Mouse (Mus musculus): ENCODE measurements around the gene Dazl.
"Not testable (repeated sequence)": the region's sequence is repeated elsewhere in the genome, so short reads cannot be mapped to it uniquely, and the experiment has no call there.

Gene Dazl

GRCm38 (mm10) chr17:50291485-50292200, 1.8 kb downstream of the Dazl start:
- DNase-seq (ENCODE audit: low spot score in 2 of 2), result no peak

DNA sequence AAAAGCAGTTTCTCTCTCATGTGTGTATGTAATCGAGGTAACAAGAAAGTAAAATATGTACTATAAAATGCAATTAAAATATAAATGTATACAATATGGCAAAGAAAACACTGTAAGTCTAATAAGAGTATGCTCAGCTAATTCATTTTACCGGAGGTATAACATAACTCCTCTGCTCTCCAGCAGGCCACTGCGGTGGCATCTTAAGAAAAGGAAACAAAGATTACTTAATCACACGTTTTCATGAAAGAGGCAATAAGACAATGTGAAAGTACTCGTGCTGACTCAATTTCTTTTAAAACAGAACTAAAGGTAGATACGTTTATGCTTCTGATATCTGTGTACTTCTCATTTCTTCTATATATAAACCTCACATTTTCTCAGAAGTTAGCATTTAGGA, 8.6 kb downstream of the Dazl start:
- DNase-seq (ENCODE audit: low spot score in 2 of 2), result no peak

GRCm38 (mm10) chr17:50261615-50262014, 31.8 kb downstream of the Dazl start:
- not testable (repeated sequence) for DNase-seq (ENCODE audit: low spot score in 2 of 2)

- no peak for DNase-seq (ENCODE audit: low spot score in 2 of 2)
Observed at GRCm38 (mm10) chr17:50260856-50261255, 32.6 kb downstream of the Dazl start.

DNA sequence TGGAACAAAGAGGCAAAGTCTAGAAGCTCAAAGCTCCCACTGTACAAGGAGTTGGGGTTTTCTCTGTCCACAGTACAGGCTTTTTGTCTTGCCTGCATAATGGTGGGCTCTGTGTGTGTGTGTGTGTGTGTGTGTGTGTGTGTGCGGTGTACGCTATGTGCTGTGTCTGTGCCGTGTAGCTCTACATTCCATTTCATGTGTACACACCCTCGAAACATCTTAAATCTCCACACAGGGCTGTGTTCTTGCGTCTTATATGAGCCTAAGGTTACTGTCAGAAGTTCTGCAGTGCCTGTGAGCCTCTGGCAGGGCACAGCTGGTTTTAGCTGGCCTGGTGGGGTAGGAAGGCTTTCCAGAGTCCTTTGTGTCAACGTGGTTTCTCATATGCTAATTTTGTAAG, 46.8 kb downstream of the Dazl start:
- no peak for DNase-seq (ENCODE audit: low spot score in 2 of 2)

DNA sequence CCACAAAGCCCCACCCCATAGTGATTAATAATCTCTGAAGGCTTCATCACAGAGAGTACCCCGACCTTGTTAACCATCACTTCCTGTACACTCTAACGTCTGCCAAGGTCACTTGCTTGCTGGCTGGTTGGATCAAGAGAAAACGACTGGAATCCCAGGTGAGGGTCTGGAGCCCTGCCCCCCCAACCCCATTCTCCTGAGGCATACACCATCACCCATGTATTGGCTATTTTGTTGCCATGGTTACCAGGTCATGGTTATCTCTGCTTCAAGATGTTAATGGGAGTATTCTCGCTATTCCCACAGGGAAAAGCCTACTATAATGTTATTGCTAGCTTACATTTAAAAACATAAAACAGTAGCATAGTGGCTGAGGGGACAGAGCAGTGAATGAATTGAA, 48.8 kb downstream of the Dazl start:
- DNase-seq (ENCODE audit: low spot score in 2 of 2), result no peak

- no peak for DNase-seq (ENCODE audit: low spot score in 2 of 2)
Observed at GRCm38 (mm10) chr17:50243326-50243725, 50.1 kb downstream of the Dazl start.

DNA sequence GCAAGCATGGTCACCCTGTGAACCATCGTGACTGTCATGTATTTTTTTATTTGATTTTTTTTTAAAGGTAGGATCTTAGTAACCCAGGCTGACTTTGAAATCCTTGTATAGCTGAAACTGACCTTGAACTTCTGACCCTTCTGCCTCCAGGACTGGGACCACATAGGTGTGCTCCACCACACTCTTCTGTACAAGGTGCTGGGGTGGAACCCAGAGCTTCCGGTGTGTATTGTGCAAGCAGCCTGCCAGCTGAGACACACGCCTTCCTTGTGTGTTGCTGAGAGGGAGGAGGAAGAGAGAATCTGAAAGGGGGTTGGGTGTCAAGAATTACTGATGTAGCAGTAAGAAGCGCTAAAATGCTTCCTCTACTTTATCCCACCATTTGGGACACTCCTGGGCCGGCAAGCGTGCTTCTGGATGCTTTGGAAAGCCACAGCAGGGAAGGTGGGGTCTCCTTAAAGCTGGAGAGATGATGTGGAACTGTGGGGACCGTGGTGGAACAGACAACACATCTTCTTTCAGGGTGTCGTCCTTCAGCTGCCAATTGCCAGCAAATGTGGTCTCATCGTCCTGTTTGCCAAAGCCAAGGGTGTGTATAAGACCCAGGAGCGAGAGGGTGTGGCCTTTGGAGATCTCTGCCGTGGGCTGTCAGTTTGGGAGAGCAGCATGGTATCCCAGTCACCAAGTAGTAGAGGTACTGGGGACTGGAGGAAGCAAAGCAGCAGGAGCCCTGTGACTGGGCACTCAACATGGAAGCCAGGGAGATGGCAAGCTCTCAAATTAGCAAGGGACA, 55.4 kb downstream of the Dazl start:
- DNase-seq (ENCODE audit: low spot score in 2 of 2), result no peak

DNA sequence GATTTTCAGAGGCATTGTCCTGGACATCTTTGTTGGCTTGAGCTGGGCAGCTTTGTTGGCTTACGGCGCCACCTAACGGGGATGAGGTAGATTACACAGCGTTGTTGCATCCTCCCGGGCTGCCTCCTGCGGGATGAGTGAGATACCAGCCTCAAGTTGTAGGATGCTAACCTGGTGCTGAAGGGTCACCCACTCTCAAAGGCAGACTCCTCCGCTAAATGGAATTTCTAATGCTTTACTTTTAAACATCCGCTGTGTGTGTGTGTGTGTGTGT, 56.1 kb downstream of the Dazl start:
- DNase-seq (ENCODE audit: low spot score in 2 of 2), result peak; percentile 72 to 84

GRCm38 (mm10) chr17:50236702-50237435, 56.6 kb downstream of the Dazl start:
- no peak for DNase-seq (ENCODE audit: low spot score in 2 of 2)

DNA sequence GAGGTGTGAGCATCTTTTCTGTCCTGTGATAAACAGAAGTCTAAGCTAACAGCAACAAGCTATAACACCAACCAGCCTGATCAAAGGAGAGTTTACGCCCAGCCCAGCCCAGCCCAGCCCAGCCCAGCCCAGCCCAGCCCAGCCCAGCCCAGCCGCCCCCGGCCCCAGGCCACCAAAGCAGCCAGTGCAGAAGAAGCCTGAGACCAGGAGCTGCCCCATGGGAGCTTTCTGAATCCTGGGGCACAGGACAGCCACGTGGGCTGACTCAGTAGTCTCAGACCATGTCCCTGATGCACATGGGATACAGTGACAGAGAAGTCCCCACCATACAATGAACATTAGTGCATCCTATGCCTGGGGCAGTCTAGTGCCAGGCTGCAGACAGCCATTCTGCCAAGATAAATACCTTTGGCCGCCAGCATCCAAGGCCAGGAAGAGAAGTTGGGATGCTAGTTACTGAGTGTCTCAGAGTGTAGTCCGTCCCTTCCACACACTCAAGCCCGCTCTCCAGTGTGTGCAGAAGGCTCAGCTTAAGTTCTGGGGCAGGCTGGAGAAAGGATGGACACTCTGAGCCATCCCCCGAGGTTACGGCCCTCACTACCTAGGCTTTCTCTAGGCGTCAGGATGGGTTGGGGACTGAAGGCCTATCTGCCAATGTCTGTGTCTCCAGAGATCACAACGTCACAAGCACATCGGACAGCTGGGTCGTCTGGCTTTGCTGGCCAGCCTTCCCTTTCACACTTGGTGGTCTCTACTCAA, 57.3 kb downstream of the Dazl start:
- no peak for DNase-seq (ENCODE audit: low spot score in 2 of 2)

DNA sequence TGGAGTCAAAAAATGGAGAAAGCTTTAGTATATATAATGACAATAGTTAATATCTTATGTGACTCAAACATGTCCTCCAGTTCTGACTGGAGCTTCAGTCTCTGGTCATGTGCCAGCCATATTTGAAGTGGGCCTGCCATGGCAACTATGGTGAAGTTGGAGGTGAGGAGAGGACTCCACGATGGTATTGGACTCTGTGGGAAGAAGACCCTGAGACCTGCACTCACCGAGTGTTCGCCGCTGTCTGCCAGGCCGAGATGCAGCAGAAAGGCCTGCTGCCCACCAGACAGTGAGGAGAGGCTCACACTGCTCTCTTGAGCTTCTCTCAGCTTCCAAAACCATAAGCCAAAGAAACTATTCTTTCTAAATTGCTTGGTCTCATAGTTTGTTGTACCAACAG, 59.5 kb downstream of the Dazl start:
- no peak for DNase-seq (ENCODE audit: low spot score in 2 of 2)

DNA sequence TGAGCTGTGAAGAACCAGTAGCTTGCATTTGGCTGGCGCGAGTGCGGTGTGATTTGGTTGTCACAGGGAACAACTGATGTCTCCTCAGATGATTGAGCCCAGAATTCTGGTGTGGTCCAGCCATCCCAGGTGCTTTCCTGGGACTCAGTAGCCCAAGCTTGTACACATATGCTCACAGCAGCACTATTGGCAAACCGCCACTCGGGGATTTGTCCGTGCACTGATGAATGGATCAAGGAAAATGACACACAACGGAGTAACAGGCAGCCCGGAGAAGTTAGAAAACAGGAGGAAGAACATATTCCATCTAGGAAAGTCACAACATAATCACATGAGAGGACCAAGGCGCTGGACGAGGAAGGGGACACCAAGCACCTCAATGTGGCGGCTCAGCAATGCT, 60.6 kb downstream of the Dazl start:
- DNase-seq (ENCODE audit: low spot score in 2 of 2), result no peak

GRCm38 (mm10) chr17:50231206-50231605, 62.2 kb downstream of the Dazl start:
- DNase-seq (ENCODE audit: low spot score in 2 of 2), result no peak

- DNase-seq (ENCODE audit: low spot score in 2 of 2), result no peak
Observed at GRCm38 (mm10) chr17:50229534-50229933, 63.9 kb downstream of the Dazl start.
